Mouse (Mus musculus) myocyte (in vitro differentiated cells): ENCODE data around the gene Fam163a.

Experiments used
- E2F4 ChIP-seq: IDR thresholded peaks from one replicate; pipeline ENCODE4 v1.6.1; 2011; ENCODE audit warnings: mild to moderate bottlenecking, control low read depth, moderate library complexity; ENCODE audit not compliant: insufficient read depth
- MAX ChIP-seq: IDR thresholded peaks from one replicate; pipeline ENCODE4 v1.6.1; 2011; ENCODE audit warnings: low read depth, mild to moderate bottlenecking, control low read depth
- POLR2A ChIP-seq: IDR thresholded peaks from one replicate; pipeline ENCODE4 v1.6.1; 2011; ENCODE audit warnings: low read depth, mild to moderate bottlenecking, control low read depth, moderate library complexity; ENCODE audit not compliant: insufficient read length
- POLR2AphosphoS2 ChIP-seq: IDR thresholded peaks from one replicate; pipeline ENCODE4 v1.6.1; 2011; ENCODE audit warnings: low read depth, control low read depth; ENCODE audit not compliant: insufficient read length
- TCF12 ChIP-seq: IDR thresholded peaks from one replicate; pipeline ENCODE4 v1.6.1; 2011; ENCODE audit warnings: mild to moderate bottlenecking, control low read depth; ENCODE audit not compliant: poor library complexity, insufficient read depth, severe bottlenecking
- USF1 ChIP-seq: IDR thresholded peaks from one replicate; pipeline ENCODE4 v1.6.1; 2011; ENCODE audit warnings: low read depth, mild to moderate bottlenecking, control low read depth, moderate library complexity

DNA sequence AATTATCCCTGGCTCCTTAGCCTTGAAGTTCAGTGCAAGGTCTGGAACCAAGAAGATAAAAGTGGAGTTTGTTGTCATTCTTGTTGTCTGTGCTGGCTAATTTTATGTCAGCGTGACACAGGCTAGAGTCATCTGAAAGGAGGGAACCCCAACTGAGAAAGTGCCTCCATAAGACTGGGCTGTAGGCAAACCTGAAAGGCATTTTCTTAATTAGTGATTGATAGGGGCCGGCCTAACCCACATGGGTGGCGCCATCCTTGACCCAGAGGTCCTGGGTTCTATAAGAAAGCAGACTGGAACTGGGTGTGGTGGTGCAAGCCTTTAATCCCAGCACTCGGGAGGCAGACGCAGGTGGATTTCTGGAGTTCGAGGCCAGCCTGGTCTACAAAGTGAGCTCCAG lies 26.3 kb upstream of the Fam163a start:
- TF ChIP-seq POLR2A (no peak), USF1 (no peak), TCF12 (no peak), POLR2AphosphoS2 (no peak), E2F4 (no peak), MAX (no peak)
